Mouse (Mus musculus): ENCODE results near the gene Dchs2. TPM values are rescaled to one million over a fixed set of nuclear protein-coding genes. Genes with fewer than 3 reads are reported as not detected.

Gene Dchs2
- polyA plus RNA-seq, 1 experiment from 2014 or later, result 0.55 TPM

- no peak for ATAC-seq (replicated peaks; ENCODE audit: low FRiP score, low TSS enrichment, low read depth)
- Histone ChIP-seq H3K4me1 (replicated peaks; ENCODE audit: control insufficient read depth, insufficient read depth, low read length) (peaks cover 16% of the 10 kb centered on the region), H3K36me3 (ENCODE audit: control insufficient read depth, insufficient read depth, low read length) (no peaks in the 10 kb centered on the region), H3K4me3 (ENCODE audit: low read depth, low read length) (no peak overlapping the region), H3K4me2 (ENCODE audit: low read length) (no peak overlapping the region), H3K27ac (ENCODE audit: low read depth) (no peak overlapping the region), H3K9ac (ENCODE audit: low read length) (no peak overlapping the region), H3K27me3 (replicated peaks; ENCODE audit: control insufficient read depth, insufficient read depth, low read length) (no peaks in the 10 kb centered on the region), H3K9me3 (ENCODE audit: control insufficient read depth, low read length) (no peaks in the 10 kb centered on the region)
- WGBS, result 79% methylated on average over 9 of the region's 9 CpGs
- DNase-seq (ENCODE audit: low spot score), result no peak
Observed at GRCm38 (mm10) chr3:83209646-83210045, 81.9 kb downstream of the Dchs2 start.

GRCm38 (mm10) chr3:83210210-83210609, 82.5 kb downstream of the Dchs2 start:
- Histone ChIP-seq H3K36me3 (ENCODE audit: control insufficient read depth, insufficient read depth, low read length) (no peaks in the 10 kb centered on the region), H3K9ac (ENCODE audit: low read length) (no peak overlapping the region), H3K4me1 (replicated peaks; ENCODE audit: control insufficient read depth, insufficient read depth, low read length) (peaks cover 16% of the 10 kb centered on the region), H3K4me3 (ENCODE audit: low read depth, low read length) (no peak overlapping the region), H3K27ac (ENCODE audit: low read depth) (no peak overlapping the region), H3K9me3 (ENCODE audit: control insufficient read depth, low read length) (no peaks in the 10 kb centered on the region), H3K27me3 (replicated peaks; ENCODE audit: control insufficient read depth, insufficient read depth, low read length) (no peaks in the 10 kb centered on the region), H3K4me2 (ENCODE audit: low read length) (no peak overlapping the region)
- no peak for ATAC-seq (replicated peaks; ENCODE audit: low FRiP score, low TSS enrichment, low read depth)
- 68% methylated on average over 4 of the region's 4 CpGs for WGBS
- DNase-seq (ENCODE audit: low spot score), result no peak

- H3K27me3 ChIP-seq (replicated peaks; ENCODE audit: control insufficient read depth, insufficient read depth, low read length), result no peaks in the 10 kb centered on the region
- peaks cover 11% of the 10 kb centered on the region for H3K4me1 ChIP-seq (replicated peaks; ENCODE audit: control insufficient read depth, insufficient read depth, low read length)
- no peaks in the 10 kb centered on the region for H3K9me3 ChIP-seq (ENCODE audit: control insufficient read depth, low read length)
- H3K27ac ChIP-seq (ENCODE audit: low read depth), result 0 out of 2 replicates have a peak overlapping the region, but pooled peaks have one; percentile 47
- 49% methylated on average over 5 of the region's 5 CpGs for WGBS
- no peak overlapping the region for H3K4me3 ChIP-seq (ENCODE audit: low read depth, low read length)
- no peak overlapping the region for H3K9ac ChIP-seq (ENCODE audit: low read length)
- H3K36me3 ChIP-seq (ENCODE audit: control insufficient read depth, insufficient read depth, low read length), result no peaks in the 10 kb centered on the region
- no peak overlapping the region for H3K4me2 ChIP-seq (ENCODE audit: low read length)
- DNase-seq (ENCODE audit: low spot score) (no peak), ATAC-seq (replicated peaks; ENCODE audit: low FRiP score, low TSS enrichment, low read depth) (no peak)
Observed at GRCm38 (mm10) chr3:83211939-83212338, 84.2 kb downstream of the Dchs2 start.

GRCm38 (mm10) chr3:83212578-83212977, 84.8 kb downstream of the Dchs2 start:
- H3K4me2 ChIP-seq (ENCODE audit: low read length), result no peak overlapping the region
- no peaks in the 10 kb centered on the region for H3K36me3 ChIP-seq (ENCODE audit: control insufficient read depth, insufficient read depth, low read length)
- no peaks in the 10 kb centered on the region for H3K27me3 ChIP-seq (replicated peaks; ENCODE audit: control insufficient read depth, insufficient read depth, low read length)
- H3K9ac ChIP-seq (ENCODE audit: low read length), result no peak overlapping the region
- peaks cover 11% of the 10 kb centered on the region for H3K4me1 ChIP-seq (replicated peaks; ENCODE audit: control insufficient read depth, insufficient read depth, low read length)
- peak overlapping the region; percentile 47; the same call in 1 of the 2 replicates for H3K27ac ChIP-seq (ENCODE audit: low read depth)
- no peak for DNase-seq (ENCODE audit: low spot score)
- no peaks in the 10 kb centered on the region for H3K9me3 ChIP-seq (ENCODE audit: control insufficient read depth, low read length)
- WGBS, result 29% methylated on average over 7 of the region's 7 CpGs
- no peak overlapping the region for H3K4me3 ChIP-seq (ENCODE audit: low read depth, low read length)
- ATAC-seq (replicated peaks; ENCODE audit: low FRiP score, low TSS enrichment, low read depth), result no peak

GRCm38 (mm10) chr3:83218059-83218458, 90.3 kb downstream of the Dchs2 start:
- Histone ChIP-seq H3K36me3 (ENCODE audit: control insufficient read depth, insufficient read depth, low read length) (no peaks in the 10 kb centered on the region), H3K4me3 (ENCODE audit: low read depth, low read length) (no peak overlapping the region), H3K4me2 (ENCODE audit: low read length) (no peak overlapping the region), H3K4me1 (replicated peaks; ENCODE audit: control insufficient read depth, insufficient read depth, low read length) (no peaks in the 10 kb centered on the region), H3K9me3 (ENCODE audit: control insufficient read depth, low read length) (no peaks in the 10 kb centered on the region), H3K27ac (ENCODE audit: low read depth) (no peak overlapping the region), H3K9ac (ENCODE audit: low read length) (no peak overlapping the region), H3K27me3 (replicated peaks; ENCODE audit: control insufficient read depth, insufficient read depth, low read length) (no peaks in the 10 kb centered on the region)
- DNase-seq (ENCODE audit: low spot score) (no peak), ATAC-seq (replicated peaks; ENCODE audit: low FRiP score, low TSS enrichment, low read depth) (no peak)
- WGBS, result 78% methylated on average over 4 of the region's 4 CpGs

- DNase-seq (ENCODE audit: low spot score) (no peak), ATAC-seq (replicated peaks; ENCODE audit: low FRiP score, low TSS enrichment, low read depth) (no peak)
- no peaks in the 10 kb centered on the region for H3K4me1 ChIP-seq (replicated peaks; ENCODE audit: control insufficient read depth, insufficient read depth, low read length)
- H3K4me3 ChIP-seq (ENCODE audit: low read depth, low read length), result no peak overlapping the region
- H3K36me3 ChIP-seq (ENCODE audit: control insufficient read depth, insufficient read depth, low read length), result no peaks in the 10 kb centered on the region
- 92% methylated on average over 2 of the region's 2 CpGs for WGBS
- H3K27ac ChIP-seq (ENCODE audit: low read depth), result no peak overlapping the region
- no peak overlapping the region for H3K9ac ChIP-seq (ENCODE audit: low read length)
- no peaks in the 10 kb centered on the region for H3K9me3 ChIP-seq (ENCODE audit: control insufficient read depth, low read length)
- no peaks in the 10 kb centered on the region for H3K27me3 ChIP-seq (replicated peaks; ENCODE audit: control insufficient read depth, insufficient read depth, low read length)
- no peak overlapping the region for H3K4me2 ChIP-seq (ENCODE audit: low read length)
Observed at GRCm38 (mm10) chr3:83220101-83220500, 92.4 kb downstream of the Dchs2 start.

- 46% methylated on average over 5 of the region's 5 CpGs for WGBS
- no peaks in the 10 kb centered on the region for H3K4me1 ChIP-seq (replicated peaks; ENCODE audit: control insufficient read depth, insufficient read depth, low read length)
- DNase-seq (ENCODE audit: low spot score), result no peak
- H3K9me3 ChIP-seq (ENCODE audit: control insufficient read depth, low read length), result no peaks in the 10 kb centered on the region
- no peak overlapping the region for H3K4me2 ChIP-seq (ENCODE audit: low read length)
- no peak for ATAC-seq (replicated peaks; ENCODE audit: low FRiP score, low TSS enrichment, low read depth)
- H3K27ac ChIP-seq (ENCODE audit: low read depth), result no peak overlapping the region
- no peaks in the 10 kb centered on the region for H3K27me3 ChIP-seq (replicated peaks; ENCODE audit: control insufficient read depth, insufficient read depth, low read length)
- no peak overlapping the region for H3K9ac ChIP-seq (ENCODE audit: low read length)
- H3K36me3 ChIP-seq (ENCODE audit: control insufficient read depth, insufficient read depth, low read length), result no peaks in the 10 kb centered on the region
- H3K4me3 ChIP-seq (ENCODE audit: low read depth, low read length), result no peak overlapping the region
Observed at GRCm38 (mm10) chr3:83222125-83222524, 94.4 kb downstream of the Dchs2 start.

GRCm38 (mm10) chr3:83228383-83228782, 100.6 kb downstream of the Dchs2 start:
- ATAC-seq (replicated peaks; ENCODE audit: low FRiP score, low TSS enrichment, low read depth) (no peak), DNase-seq (ENCODE audit: low spot score) (no peak)
- no peak overlapping the region for H3K4me3 ChIP-seq (ENCODE audit: low read depth, low read length)
- no peak overlapping the region for H3K27ac ChIP-seq (ENCODE audit: low read depth)
- H3K9me3 ChIP-seq (ENCODE audit: control insufficient read depth, low read length), result no peaks in the 10 kb centered on the region
- H3K4me2 ChIP-seq (ENCODE audit: low read length), result no peak overlapping the region
- 51% methylated on average over 9 of the region's 9 CpGs for WGBS
- H3K36me3 ChIP-seq (ENCODE audit: control insufficient read depth, insufficient read depth, low read length), result no peaks in the 10 kb centered on the region
- H3K9ac ChIP-seq (ENCODE audit: low read length), result no peak overlapping the region
- H3K4me1 ChIP-seq (replicated peaks; ENCODE audit: control insufficient read depth, insufficient read depth, low read length), result no peaks in the 10 kb centered on the region
- H3K27me3 ChIP-seq (replicated peaks; ENCODE audit: control insufficient read depth, insufficient read depth, low read length), result no peaks in the 10 kb centered on the region

- Histone ChIP-seq H3K27ac (ENCODE audit: low read depth) (no peak overlapping the region), H3K9me3 (ENCODE audit: control insufficient read depth, low read length) (no peaks in the 10 kb centered on the region), H3K36me3 (ENCODE audit: control insufficient read depth, insufficient read depth, low read length) (no peaks in the 10 kb centered on the region), H3K9ac (ENCODE audit: low read length) (no peak overlapping the region), H3K4me3 (ENCODE audit: low read depth, low read length) (no peak overlapping the region), H3K27me3 (replicated peaks; ENCODE audit: control insufficient read depth, insufficient read depth, low read length) (no peaks in the 10 kb centered on the region), H3K4me2 (ENCODE audit: low read length) (no peak overlapping the region), H3K4me1 (replicated peaks; ENCODE audit: control insufficient read depth, insufficient read depth, low read length) (no peaks in the 10 kb centered on the region)
- 93% methylated on average over 2 of the region's 2 CpGs for WGBS
- DNase-seq (ENCODE audit: low spot score) (no peak), ATAC-seq (replicated peaks; ENCODE audit: low FRiP score, low TSS enrichment, low read depth) (no peak)
Observed at GRCm38 (mm10) chr3:83230326-83230725, 102.6 kb downstream of the Dchs2 start.
